Mouse (Mus musculus): ENCODE results near the gene Trim14.

Trim14 gene

DNA sequence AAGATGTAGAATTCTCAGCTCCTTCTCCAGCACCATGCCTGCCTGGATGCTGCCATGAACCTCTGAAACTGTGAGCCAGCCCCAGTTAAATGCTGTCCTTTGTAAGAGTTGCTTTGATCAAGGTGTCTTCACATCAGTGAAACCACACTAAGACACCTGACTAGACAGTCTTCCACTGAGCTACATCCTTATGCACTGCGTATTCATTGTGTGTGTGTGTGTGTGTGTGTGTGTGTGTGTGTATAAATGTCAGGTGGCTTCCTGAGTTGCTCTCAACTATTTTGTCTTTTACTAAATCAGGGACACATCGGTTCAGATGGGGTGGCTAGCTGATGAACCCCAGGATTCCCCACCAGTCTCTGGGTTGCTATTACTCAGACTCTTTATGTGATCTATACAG lies 56.9 kb downstream of the Trim14 start:
- DNase-seq (ENCODE audit: low spot score in 2 of 2), result no peak

- DNase-seq (ENCODE audit: low spot score in 2 of 2), result no peak
These were observed 60.8 kb downstream of the Trim14 start for GRCm38 (mm10) chr4:46475101-46475500.

DNA sequence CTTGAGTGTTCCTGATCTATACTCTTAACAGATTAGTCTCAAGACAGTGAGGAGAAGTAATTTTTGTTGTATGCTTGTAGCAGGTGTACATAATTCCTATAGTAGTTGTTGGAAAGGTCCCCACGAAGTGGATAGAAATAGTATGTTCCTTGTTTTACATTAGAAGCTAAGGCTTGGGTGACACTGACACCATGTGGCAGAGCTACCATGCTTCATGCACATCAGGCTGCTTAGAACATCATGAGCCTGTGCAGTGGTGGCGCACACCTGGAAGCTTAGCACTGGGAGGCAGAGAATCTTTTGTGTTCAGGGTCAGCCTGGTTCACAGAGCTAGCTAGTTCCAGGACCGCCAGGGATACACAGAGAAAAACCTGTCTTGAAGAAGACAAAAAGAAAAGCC lies 70.2 kb downstream of the Trim14 start:
- DNase-seq (ENCODE audit: low spot score in 2 of 2), result no peak

DNA sequence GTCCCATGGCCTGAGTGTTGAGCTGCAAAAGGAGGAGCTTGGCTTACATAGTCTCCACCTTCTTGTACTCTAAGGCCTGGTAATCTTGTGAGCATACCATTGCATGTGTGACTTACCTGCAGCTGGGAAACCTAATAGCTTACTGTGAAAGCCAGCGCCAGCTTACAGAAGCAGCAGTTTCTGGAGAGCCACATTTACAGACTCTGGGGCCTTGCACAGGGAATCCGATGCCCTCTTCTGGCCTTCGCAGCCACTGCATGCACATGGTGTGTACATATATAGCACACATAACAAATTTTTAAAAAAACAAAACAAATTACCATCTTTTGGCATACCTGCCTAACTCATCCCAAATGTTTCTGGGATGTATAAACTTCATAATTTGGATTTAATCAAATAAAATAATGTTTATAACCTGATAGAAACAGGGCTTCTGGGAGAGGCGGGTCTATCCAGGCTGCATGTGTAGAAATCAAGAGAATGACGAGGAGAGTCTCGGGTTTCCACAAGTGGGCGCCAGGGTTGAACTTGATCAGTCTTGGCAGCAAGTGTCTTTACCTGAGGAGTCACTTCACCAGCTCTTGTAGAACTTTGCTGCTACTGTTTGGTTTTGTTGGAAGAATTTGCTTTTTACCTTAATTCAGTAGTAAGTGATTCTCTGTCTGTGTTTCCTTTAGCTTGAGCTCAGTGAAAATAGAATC lies 72.7 kb downstream of the Trim14 start:
- DNase-seq (ENCODE audit: low spot score in 2 of 2), result no peak

- DNase-seq (ENCODE audit: low spot score in 2 of 2), result no peak
These were observed 77.5 kb downstream of the Trim14 start for GRCm38 (mm10) chr4:46458411-46458810.

GRCm38 (mm10) chr4:46457186-46457585 lies 78.8 kb downstream of the Trim14 start:
- no peak for DNase-seq (ENCODE audit: low spot score in 2 of 2)

GRCm38 (mm10) chr4:46456762-46457161 lies 79.2 kb downstream of the Trim14 start:
- DNase-seq (ENCODE audit: low spot score in 2 of 2), result no peak

DNA sequence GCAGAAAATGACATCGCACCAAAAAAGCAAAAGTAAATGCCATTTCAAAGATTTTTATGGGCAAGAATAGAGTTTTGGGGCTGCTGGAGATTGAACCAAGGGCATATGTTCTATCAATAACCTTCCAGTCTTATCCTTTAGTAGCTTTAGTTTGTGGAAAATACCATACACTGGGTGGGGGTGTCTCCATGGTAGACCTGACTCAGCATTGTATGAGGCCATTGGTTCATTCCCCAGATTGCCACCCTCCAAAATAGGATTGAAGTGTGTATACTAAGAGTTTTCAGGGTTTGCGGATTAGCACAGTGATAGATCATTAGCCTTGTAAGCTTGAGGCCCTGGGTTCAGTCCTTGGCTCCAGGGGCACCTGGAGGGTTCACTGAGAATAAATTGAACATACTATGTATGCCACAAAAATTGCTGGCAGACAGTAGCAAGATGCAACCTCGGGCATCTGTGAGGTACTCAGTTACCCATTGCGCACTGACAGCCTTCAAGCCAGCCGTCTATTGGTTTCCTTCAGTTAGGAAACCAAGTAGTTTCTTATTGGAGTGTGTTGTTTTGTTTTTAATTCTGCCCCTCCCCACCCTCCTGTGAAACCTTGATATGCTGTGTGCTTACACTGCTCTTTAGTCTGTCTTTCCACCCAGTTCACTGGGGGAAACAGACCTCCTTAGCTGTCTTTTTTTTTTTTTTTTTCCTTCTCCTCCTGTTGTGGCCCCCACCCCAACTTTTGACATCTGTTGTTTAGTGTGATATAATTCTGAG lies 81.7 kb downstream of the Trim14 start:
- DNase-seq (ENCODE audit: low spot score in 2 of 2), result no peak

DNA sequence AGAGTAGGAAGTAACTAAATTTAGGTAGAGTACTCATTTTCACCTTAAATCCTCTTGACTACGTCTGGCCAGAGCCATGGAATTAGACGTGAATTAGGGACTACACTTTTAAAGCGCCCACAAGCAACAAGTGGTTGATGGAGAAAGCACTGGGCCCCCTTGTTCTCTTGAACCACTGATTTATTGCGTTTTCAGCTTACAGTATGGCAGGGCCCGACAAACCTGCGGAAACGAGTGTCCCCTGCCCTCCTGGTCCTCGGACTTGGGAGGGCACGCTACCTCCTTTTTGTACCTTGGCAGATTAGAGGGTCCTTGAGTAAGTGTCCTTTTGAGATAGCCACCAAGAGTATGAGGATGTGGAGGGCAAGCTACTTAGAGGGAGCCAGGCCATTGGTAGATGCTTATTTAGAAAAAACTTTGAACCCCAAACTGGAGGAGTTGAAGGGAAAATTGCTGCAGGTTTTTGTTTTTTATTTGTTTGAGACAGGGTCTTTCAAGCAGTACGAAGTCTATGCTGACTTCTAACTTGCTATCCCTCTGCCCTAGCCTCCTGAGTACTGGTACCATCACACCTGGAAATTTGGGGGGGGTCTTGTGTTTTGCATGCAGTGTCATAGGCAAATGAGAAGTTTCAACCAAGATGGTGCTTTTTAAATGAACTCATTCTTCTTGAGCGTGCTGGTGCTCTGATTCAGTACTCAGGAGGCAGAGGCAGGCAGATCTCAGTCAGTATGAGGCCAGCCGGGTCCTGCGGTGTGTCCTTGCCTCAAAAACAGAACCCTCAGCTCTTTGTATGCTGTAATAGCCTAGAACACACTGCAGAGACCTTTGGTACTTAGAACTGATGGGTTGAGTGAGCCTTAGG lies 82.9 kb downstream of the Trim14 start:
- DNase-seq (ENCODE audit: low spot score in 2 of 2), result no peak

- DNase-seq (ENCODE audit: low spot score in 2 of 2), result peak; percentile 26 to 32
These were observed 83.5 kb downstream of the Trim14 start for GRCm38 (mm10) chr4:46452481-46452850.

GRCm38 (mm10) chr4:46451758-46452480 lies 84.0 kb downstream of the Trim14 start:
- DNase-seq (ENCODE audit: low spot score in 2 of 2), result peak; percentile 50 to 63

- DNase-seq (ENCODE audit: low spot score in 2 of 2), result peak; percentile 63 to 74
These were observed 84.6 kb downstream of the Trim14 start for GRCm38 (mm10) chr4:46451240-46451757.

DNA sequence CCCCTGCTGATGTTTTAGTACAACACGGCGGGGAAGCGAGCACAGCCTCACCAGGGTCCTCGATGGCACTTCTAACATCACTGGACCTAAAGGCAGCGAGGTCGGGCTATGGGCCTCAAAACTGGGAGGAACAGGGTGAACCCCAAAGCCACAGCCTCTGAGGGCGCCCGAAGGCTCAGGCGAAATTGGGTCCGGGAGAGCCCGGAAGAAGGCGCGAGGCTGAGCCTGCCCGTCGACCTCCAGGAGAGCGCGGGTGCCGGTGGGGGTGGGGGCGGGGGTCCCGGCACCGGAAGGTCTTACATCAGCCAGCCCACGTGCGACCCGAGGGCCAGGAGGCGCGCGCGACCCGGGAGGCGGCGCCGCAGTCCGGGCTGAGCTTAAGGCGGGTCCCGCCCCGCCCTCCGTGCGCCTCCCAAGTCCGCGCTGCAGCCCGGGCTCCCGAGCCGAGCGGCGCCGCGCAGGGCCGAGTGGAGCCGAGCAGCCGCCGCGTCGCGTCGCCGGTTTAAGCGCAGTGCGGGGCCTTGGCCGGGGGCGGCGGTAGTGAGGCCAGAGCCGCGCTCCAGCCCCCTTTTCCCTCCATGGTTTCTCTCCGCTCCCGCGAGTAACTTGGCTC lies 85.3 kb downstream of the Trim14 start, which contains the start of gene Anp32b:
Anp32b (plus strand) TSS at position 384 of the 613 bp plus-strand sequence.
- peak; percentile 89 to 90 for DNase-seq (ENCODE audit: low spot score in 2 of 2)

DNA sequence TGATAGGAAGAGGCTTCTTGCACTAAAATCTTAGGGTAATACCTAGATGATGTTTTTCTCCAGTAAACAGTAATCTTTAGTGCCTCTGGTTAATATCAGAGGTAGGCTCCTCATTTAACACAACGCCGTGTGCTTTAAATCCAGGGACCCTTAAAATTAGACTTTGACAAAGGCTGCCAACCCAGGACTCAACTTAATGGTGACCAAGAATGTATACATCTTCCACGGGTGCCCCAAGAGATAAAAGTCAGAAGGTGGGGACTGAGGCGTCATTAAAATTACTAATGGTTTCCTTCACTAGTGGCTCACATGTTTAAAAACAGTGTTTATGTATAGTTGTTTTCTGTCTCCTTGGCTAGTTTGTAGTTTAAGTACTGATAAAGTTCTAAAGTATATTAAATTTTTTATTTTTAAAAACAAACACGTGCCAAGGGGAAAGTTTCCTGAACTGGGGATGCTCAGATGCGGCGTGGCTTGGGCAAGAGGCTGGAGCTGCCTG lies 85.9 kb downstream of the Trim14 start:
- no peak for DNase-seq (ENCODE audit: low spot score in 2 of 2)

DNA sequence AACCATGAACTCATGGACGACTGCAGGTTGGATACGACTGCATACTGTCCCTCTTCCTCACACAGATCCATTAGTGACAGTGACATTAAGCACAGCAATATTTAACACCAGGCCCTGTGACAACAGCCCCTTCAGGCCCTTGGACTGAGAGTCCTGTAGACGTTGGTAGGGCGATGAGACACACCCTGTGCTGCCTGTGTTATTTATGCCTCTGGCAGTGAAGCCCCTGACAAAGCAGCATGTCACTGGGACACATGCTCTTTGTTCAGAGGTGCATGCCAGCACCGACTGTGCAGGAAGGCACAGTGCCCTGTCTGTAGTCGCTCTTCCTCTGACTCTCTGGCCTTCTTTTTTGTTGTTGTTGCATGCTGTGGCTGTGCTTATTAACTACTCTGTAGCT lies 87.1 kb downstream of the Trim14 start:
- DNase-seq (ENCODE audit: low spot score in 2 of 2), result no peak

DNA sequence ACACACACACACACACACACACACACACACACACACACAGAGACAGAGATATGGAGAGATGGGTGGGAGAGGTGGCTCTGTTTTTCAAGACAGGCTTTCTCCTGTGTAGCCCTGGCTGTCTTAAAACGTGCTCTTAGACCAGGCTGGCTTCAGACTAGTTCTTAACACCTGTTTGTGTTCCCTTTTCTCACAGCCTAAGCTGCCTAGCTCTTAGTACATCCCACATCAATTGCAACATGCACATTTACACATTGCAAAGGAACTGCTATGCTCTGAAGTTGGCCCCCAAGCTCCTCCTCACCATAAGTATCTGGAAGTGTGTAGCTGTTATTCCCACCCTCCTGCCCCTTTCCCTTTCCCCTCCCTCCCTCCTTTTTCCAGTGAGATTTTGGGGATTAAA lies 88.5 kb downstream of the Trim14 start:
- no peak for DNase-seq (ENCODE audit: low spot score in 2 of 2)

DNA sequence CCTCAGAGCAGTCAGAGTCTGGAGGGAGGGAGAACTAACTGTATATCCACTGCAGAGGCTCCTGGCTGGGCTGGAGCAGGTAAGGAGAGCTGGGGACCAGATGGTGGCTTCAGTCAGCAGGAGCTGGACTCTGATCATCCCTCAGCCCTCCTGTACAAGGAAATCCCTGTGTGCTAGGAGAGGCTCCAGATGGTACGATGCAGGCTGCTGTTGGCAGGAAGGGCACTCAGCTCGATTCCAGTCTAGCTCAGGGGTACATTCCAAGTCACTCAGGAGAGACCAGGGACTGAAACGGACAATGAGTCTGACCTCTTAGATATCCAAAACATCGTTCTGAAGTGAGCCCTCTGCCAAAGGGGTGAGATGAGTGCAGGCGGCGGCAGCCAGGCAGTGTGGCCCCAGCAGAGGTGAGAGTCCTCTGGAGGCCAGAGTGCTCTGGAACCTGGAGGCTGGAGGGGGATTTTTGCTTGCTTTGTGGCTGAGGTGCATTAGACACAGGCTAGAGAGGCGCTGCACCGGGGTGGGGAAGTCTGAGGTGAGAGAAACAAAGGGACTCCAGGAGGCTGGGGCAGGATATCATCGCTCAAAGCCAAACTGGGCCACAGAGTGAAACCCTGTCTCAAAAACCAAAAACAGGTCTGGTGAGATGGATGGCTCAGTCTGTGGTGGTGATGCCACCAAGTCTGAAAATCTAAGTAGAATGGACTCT lies 90.5 kb downstream of the Trim14 start:
- DNase-seq (ENCODE audit: low spot score in 2 of 2), result no peak

Data from right cerebral cortex, adult 2 months (tissue).